Mouse (Mus musculus) lung, postnatal 4 days (tissue): Measurements from ENCODE around the gene Zdhhc14.

Experiments
- DNase-seq, 2 experiments: peaks; one replicate each; pipeline ENCODE4 v3.0.0; 2021

Gene Zdhhc14

DNA sequence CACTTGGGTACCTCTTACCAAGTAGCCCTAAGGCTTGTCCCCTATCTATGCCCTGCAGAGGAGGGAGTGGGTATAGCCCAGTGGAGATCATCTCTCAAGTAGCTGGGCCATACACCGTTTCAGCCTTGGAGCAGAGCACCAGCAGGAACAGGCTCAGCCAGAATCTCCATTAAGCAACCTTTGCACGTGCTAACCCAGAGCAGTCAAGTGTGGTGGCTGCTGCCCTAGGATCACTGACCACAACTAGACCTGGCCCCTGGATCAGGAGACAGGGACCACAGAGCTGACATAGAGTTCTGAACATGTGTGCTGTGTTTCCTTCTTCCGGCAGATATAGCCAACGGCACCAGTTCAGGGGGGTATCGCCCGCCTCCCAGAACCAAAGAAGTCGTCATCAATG, 193.0 kb downstream of the Zdhhc14 start:
- DNase-seq = no peak

GRCm38 (mm10) chr17:5687810-5688209, 195.5 kb downstream of the Zdhhc14 start:
- DNase-seq = no peak

GRCm38 (mm10) chr17:5688222-5688621, 195.9 kb downstream of the Zdhhc14 start:
- no peak for DNase-seq

DNA sequence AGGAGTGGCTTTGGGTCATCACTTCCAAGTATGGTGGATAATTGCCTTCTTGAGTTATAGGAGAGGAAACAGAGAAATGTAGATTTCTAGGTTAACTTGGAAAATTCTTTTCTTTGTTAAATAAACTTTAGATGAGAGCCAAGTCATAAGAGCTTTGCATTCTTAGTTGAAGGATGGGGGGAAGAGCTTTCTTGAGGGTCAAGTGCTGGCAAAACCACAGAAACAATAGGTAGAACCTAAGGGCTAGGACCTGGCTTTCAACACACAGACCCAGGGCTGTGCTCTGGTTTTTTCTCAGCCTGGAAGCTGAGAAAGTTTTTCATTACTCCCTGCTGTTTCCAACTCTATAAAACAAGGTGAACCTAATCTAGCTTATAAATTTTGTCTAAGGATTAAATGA, 196.3 kb downstream of the Zdhhc14 start:
- DNase-seq = no peak

DNA sequence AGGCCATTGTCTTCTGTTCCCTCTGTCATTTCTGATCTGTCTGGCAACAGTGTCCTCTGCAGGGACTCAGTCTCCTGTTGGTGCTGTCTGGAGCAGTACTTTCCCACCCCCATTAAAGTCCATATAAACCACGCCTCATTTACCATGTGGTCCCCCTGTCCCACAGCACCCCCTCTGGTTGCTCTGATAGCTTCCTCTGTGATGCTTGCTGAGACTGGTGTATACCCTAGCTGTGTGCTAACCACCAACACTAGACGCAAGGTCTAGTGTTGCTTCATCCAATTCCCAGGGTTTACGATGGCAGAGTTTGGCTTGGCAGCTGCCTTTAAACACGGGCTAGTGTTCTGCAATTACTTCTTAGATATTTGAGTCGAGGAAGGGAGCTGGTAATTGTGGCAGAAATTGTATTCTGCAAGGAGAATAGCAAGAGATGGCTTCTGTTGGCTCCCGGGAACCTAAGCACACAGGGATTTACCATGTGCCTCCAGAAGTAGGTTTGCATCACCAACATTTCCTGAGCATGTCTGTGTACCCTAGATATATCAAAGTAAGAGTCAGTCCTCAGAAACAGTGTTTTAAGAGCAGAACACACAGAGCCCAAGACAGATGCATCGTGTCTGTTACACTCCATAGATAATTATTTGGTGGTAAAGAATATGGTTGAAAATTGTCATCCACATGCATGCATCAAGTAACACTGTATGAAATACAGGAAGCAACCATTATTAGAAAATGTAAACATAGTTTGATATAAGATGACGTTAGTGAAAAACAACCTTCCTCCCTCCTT, 198.6 kb downstream of the Zdhhc14 start:
- DNase-seq = peak in 1 of 2 experiments; percentile 45

GRCm38 (mm10) chr17:5692661-5693060, 200.3 kb downstream of the Zdhhc14 start:
- no peak for DNase-seq

DNA sequence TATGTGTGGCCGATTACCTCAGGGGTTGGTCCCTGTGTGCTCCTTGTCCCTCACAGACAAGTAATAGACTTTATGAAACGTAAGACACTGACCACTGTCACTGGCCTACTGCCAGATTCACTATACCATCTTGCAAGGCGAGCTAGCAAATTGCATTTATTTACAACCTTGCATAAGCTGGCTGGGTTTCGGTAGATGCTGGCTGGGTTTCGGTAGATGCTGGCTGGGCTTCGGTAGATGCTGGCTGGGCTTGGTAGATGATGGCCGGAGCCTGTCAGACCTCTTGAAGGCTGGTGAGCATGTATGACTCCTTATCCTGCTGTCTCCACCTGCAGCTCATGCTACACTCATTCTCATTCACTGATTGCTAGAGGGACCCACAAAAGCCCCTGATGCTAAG, 200.9 kb downstream of the Zdhhc14 start:
- DNase-seq = no peak

DNA sequence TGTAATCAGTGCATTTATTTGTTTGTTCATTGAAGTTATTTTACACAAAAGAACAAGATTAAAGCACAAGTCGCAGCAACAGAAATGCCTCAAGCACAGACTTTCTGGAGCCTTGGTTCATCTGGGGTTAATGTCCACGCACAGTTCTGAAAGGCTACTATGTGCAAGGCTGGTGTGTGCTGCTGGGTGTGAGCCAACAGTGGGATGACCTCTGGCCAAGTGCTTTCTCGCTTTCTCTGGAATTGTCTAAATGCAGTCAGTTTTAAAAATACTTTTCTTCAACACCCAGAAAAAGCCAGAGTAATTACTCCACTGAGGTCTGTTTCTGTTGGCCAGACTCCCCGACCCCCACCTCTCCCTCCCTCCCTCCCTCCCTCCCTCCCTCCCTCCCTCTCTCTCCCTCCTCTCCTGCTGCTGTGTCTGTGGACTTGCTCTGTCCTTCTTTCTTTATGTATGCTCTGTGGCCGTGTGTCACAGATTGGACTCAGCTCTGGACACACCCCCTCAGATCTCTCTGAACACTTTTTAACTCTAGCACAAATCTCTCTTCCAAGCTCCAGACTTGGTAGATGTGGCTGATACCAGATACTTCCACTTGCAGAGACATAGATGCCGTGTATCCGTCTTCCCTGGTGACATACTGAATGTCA, 206.2 kb downstream of the Zdhhc14 start:
- peak; percentile 38 to 67 for DNase-seq

- DNase-seq = no peak
Observed at GRCm38 (mm10) chr17:5710320-5711104, 218.2 kb downstream of the Zdhhc14 start.

DNA sequence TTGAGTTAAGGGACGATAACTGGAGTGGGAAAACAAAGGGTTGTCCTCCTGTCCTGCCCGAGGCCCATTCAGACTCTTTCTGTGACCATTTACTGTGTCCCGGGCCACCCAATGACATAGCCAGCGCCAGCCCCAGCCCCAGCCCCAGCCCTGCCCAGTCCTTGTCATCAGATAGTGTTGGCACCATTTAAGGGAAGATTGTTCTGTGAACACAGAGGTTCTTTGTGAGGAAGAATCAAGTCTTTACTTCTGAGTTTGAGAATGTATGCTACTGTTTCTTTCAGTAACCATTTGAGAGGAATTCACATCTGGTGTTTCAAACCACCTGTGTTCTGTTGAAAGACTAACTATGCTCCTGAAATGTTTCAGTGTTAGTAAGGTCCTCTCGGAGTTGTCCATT, 219.5 kb downstream of the Zdhhc14 start:
- DNase-seq = no peak

DNA sequence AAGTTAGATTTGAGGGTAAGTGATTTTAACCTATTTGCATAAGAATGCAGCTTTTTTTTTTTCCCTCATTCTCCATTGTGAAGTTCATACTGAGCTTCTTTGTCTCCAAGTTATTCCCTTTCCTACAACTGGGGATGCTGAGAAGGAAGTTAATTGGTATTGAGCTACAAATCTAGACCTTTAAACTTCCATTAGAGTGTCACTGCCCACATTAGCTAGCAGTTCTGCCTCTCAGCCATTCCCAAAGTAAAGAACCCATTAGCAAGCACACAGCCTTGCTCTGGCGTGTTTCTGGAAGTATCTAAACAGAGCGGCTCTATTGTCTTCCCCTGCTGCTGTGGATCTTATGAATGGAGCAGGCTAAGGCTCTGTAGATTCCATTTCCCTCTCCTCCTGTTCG, 220.8 kb downstream of the Zdhhc14 start:
- no peak for DNase-seq

DNA sequence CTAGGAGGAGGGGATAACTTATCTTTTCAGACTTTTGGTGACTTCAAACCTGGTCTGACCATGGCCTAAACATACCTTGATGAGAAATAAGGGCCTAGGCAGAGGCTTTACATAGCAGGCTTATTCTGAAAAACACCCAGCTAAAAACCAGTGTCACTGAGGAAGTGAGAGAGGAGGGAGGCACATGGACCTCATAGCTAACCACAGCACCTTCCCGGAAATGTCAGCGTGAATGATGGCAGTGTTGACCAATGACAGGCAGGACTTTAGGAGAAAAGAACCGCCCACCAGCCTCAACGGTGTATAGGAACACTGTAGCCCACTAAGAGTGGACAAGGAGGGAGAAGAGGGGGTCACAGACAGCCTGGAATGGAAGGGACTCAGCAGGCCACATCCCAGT, 224.6 kb downstream of the Zdhhc14 start:
- DNase-seq = no peak

DNA sequence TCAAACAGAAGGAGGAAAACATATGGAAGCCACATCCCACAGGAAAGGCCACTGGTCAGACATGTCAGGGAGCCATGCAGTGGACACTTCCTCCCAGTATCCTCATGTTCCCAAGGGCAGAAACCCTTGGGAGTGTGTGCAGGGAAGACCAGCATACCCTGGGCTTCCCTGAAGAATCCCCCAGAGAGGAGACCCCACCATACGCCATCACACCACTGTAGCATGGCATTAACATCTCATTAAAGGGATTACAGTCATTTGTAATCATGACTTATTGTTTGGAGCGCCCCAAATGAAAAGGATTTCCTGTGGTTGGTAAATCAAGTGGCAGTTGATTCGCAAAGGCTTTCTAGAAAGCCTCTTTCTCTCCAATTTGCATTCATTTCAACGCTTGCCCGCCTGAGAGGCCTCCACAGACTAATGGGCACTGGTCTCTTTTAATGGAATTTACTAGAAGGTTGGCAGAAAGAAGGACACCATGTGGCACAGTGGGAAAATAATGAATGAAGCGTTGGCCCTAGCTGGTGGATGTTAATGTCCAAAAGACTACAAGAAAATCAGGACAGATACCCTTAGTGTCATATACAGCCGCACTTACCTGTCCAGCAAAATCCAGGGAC, 226.5 kb downstream of the Zdhhc14 start:
- DNase-seq = no peak

DNA sequence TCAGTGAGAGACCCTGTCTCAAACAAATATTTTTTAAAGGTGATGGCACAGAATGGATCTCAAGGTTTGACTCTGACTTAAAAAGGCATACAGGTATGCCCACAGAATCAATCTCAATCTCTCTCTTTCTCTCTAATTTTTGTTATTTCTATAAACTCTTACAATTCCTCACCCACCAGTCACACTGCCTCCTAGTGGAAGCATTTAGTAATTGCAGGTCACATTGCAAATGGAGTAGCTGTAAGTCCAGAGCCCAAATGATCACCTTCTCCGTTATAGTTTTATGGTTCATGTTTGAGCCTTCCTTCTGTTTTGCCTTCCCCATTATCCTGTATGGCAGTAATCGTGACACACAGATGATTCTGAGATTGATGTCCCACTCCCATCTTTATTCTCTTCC, 230.4 kb downstream of the Zdhhc14 start:
- DNase-seq = no peak

- DNase-seq = peak in 1 of 2 experiments; percentile 31
Observed at GRCm38 (mm10) chr17:5723601-5724189, 231.3 kb downstream of the Zdhhc14 start.

GRCm38 (mm10) chr17:5729587-5730125, 237.3 kb downstream of the Zdhhc14 start:
- no peak for DNase-seq

DNA sequence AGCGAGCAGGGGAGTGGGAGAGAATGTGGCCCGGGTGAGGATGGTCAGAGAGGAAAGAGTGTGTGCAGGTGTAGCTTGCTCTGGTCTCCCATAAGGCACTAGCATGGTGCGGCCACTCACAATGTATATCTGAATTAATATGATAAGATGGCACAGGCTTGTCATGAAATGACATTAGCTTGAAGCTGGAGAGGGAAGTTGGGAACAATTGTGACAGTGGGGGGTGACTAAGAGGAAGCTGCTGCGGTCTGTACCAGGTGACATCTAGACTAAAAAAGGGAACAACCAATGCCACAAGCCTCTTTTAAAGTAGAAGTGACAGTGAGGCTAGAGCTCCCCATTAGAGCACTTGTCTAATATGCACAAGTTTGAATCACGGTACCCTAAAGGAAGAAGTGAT, 238.2 kb downstream of the Zdhhc14 start:
- DNase-seq = no peak

DNA sequence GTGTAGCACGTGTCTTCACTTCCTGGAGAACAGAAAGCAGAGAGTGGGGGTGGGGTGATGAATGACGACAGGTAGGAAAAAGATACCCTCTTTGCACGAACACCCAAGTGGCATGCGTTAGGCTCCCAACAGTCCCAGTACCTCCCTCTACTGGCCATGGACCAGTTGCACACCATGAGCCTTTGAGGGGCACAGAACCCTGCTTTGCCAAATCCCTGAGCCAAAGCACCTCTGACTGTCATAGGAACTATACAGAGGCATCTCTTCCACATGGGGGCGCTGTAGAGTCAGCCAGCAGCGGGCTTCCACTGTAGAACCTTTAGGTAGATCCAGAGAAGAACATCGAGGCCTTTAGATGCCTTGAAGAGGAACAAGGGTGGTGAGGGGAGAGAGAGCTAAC, 241.0 kb downstream of the Zdhhc14 start:
- peak; percentile 41 to 64 for DNase-seq

- DNase-seq = no peak
Observed at GRCm38 (mm10) chr17:5741061-5741460, 248.7 kb downstream of the Zdhhc14 start.

- no peak for DNase-seq
Observed at GRCm38 (mm10) chr17:5744016-5744415, 251.7 kb downstream of the Zdhhc14 start.

- no peak for DNase-seq
Observed at GRCm38 (mm10) chr17:5746378-5746777, 254.0 kb downstream of the Zdhhc14 start.
